Mouse (Mus musculus) kidney, adult 2 months (tissue): ENCODE measurements around the gene Kalrn.

Experiments used
- CTCF ChIP-seq: fragments of 200-500 bp; conservative IDR thresholded peaks from 2 replicates; pipeline ENCODE4 v1.5.1; 2011; ENCODE audit warnings: low read depth, mild to moderate bottlenecking, control low read depth, low read length, moderate library complexity, mixed read lengths; ENCODE audit not compliant: insufficient read depth, insufficient read length
- POLR2A ChIP-seq: fragments of 200-500 bp; IDR thresholded peaks from one replicate; pipeline ENCODE4 v1.6.1; 2011; ENCODE audit warnings: low read depth, low read length, control low read depth

DNA sequence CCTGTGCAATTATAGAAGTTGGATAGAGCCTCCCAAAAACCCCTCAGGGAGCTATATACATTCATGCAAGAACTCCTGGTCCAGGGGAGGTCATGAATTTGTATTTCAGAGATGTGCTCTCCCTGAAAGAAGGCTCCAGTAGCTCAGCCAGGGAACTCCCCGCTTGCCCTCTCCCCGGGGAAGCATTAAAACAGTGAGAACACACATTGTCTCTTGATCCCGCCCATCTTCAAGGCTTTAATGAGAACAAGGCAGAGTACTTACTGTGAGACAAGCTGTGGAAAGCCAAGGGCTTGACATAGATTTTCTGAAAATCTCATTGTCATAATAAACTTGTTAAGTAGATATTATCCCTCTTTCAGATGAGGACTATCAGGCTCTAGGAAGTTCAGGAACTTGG, 155.4 kb downstream of the Kalrn start:
- no peak for TF ChIP-seq POLR2A
- no peak for TF ChIP-seq CTCF
